ENCODE assay signal across 9 mouse cellular contexts in the genomic region with DNA sequence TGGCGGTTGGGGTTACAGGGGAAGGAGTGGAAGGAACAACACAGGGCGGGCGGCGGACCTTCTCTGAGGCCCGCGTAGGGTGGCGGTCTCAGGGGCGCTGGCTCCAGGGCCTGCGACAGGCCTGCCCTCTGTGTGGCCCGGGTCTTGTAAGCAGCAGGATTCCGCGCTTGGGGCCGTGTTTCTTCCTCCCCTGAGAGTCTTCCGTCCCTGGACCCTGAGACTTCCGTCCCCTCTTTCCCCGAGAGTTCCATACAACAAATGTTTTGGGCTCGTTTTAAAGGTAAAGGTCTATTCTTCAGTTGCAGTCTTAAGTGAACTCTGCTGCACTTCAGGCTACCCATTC. TPM values are rescaled to one million over a fixed set of nuclear protein-coding genes. Genes with fewer than 3 reads are reported as not detected.
DNase-seq lines count a peak whose midpoint lies in the region; ATAC-seq and TF ChIP-seq lines count a peak whose summit lies in the region.
"Had no signal": no experiment of that assay in that cellular context is flagged by ENCODE, and none has a peak within 500 bp of the region (broad histone marks: within the 10 kb centered on the region; RNA-seq: fewer than 3 reads in every experiment).

No protein-coding gene starts in this region.

- in situ Hi-C loops in CH12.LX (cut with MboI; ENCODE audit: low pct_ligation_motif_present, low pct_unique_long_range_greater_than_20kb, low sequenced_read_pairs) = no loop called here

- WGBS in forebrain, embryonic 13.5 days = 0% methylated on average over 11 of the region's 17 CpGs
- 0% methylated on average over 17 of the region's 17 CpGs for WGBS in liver, embryonic 15.5 days (ENCODE audit: insufficient replicate concordance)

- peaks cover 12% of the 10 kb centered on the region for H3K79me2 ChIP-seq in CH12.LX (replicated peaks; ENCODE audit: control insufficient read depth, extremely low read depth, insufficient read depth, poor library complexity, severe bottlenecking)

- intact Hi-C loops in gastrocnemius, adult 2 months (cut with DNase I) = loop anchor here (5.0 kb wide), 1 partner anchor 59 kb away; no protein-coding TSS in a partner anchor
- intact Hi-C loops in gastrocnemius, postnatal 36 days (cut with DNase I) = loop anchor here (5.0 kb wide), 1 partner anchor 184 kb away; no protein-coding TSS in a partner anchor
- intact Hi-C loops in left cerebral cortex, postnatal 4 days (cut with DNase I) = no loop called here

- H3K9me3 ChIP-seq in CH12.LX (replicated peaks; ENCODE audit: low read length) = no peaks in the 10 kb centered on the region
- H3K9me3 ChIP-seq in forebrain, embryonic 13.5 days (replicated peaks) = no peaks in the 10 kb centered on the region
- no peaks in the 10 kb centered on the region for H3K9me3 ChIP-seq in liver, embryonic 15.5 days (replicated peaks)

- TF ChIP-seq RAD21 in CH12.LX (IDR thresholded peaks at IDR 0.05; ENCODE audit: low read depth, low read length) = no peak

- TF ChIP-seq CTCF in gastrocnemius, adult 2 months (IDR thresholded peaks at IDR 0.05) = no peak
- no peak for TF ChIP-seq CTCF in CH12.LX (conservative IDR thresholded peaks at IDR 0.05 in 1 of 2, IDR thresholded peaks at IDR 0.05 in 1 of 2; ENCODE audit: low read depth in 2 of 2, low read length in 2 of 2)

- no peak for TF ChIP-seq EP300 in CH12.LX (IDR thresholded peaks at IDR 0.05; ENCODE audit: low read length)

- peak overlapping the region; percentile 96 for H3K27ac ChIP-seq in gastrocnemius, adult 2 months
- peak overlapping the region; percentile 31; the same call in 1 of the 2 replicates for H3K27ac ChIP-seq in CH12.LX (ENCODE audit: insufficient read depth, low read depth)
- H3K27ac ChIP-seq in forebrain, embryonic 13.5 days = peak overlapping the region; percentile 78
- H3K27ac ChIP-seq in liver, embryonic 15.5 days (replicated peaks) = peak overlapping the region; percentile 90

- no peak for DNase-seq in gastrocnemius, adult 2 months
- no peak for DNase-seq in gastrocnemius, postnatal 36 days
- DNase-seq in CH12.LX (ENCODE audit: extremely low read depth) = no peak
- DNase-seq in left cerebral cortex, postnatal 4 days = no peak
- no peak for DNase-seq in cerebellum, postnatal 10 days
- DNase-seq in ovary, postnatal 10 days (ENCODE audit: low spot score) = no peak

- H3K36me3 ChIP-seq in CH12.LX (replicated peaks in 1 of 2; ENCODE audit: control insufficient read depth in 1 of 2, insufficient read depth in 1 of 2, low read length in 1 of 2) = peaks cover 28 to 36% of the 10 kb centered on the region in 2 experiments
- H3K36me3 ChIP-seq in forebrain, embryonic 13.5 days (ENCODE audit: poor library complexity, severe bottlenecking) = peaks cover 31% of the 10 kb centered on the region
- peaks cover 31% of the 10 kb centered on the region for H3K36me3 ChIP-seq in liver, embryonic 15.5 days (replicated peaks)

- dilution Hi-C loops in CH12.LX (cut with MboI; ENCODE audit: extremely low pct_ligation_motif_present, extremely low pct_unique_long_range_greater_than_20kb, low sequenced_read_pairs) = no loop called here

- no peak for TF ChIP-seq POLR2A in CH12.LX (IDR thresholded peaks at IDR 0.05; ENCODE audit: low read depth, low read length)

- peak overlapping the region; percentile 74 for H3K4me3 ChIP-seq in gastrocnemius, adult 2 months
- peak overlapping the region; percentile 66 to 82 (median 68) for H3K4me3 ChIP-seq in CH12.LX (replicated peaks in 1 of 3; ENCODE audit: low read depth in 2 of 3, low read length in 2 of 3, poor library complexity in 1 of 3)
- peak overlapping the region; percentile 84 for H3K4me3 ChIP-seq in forebrain, embryonic 13.5 days
- H3K4me3 ChIP-seq in liver, embryonic 15.5 days (replicated peaks) = peak overlapping the region; percentile 83

- peak overlapping the region; percentile 19; the same call in 1 of the 2 replicates for H3K4me2 ChIP-seq in CH12.LX (ENCODE audit: insufficient read depth, low read depth, poor library complexity, severe bottlenecking)
- H3K4me2 ChIP-seq in forebrain, embryonic 13.5 days = peak overlapping the region; percentile 80
- H3K4me2 ChIP-seq in liver, embryonic 15.5 days = peak overlapping the region; percentile 80

- peaks cover 0 to 33% of the 10 kb centered on the region in 2 experiments; a peak in 2 of 4 replicates for H3K4me1 ChIP-seq in CH12.LX (ENCODE audit: control insufficient read depth in 1 of 2, insufficient read depth in 2 of 2)
- H3K4me1 ChIP-seq in forebrain, embryonic 13.5 days = peaks cover 9% of the 10 kb centered on the region
- peaks cover 27% of the 10 kb centered on the region for H3K4me1 ChIP-seq in liver, embryonic 15.5 days (replicated peaks)

- no peaks in the 10 kb centered on the region for H3K27me3 ChIP-seq in CH12.LX (replicated peaks)
- H3K27me3 ChIP-seq in forebrain, embryonic 13.5 days = no peaks in the 10 kb centered on the region
- no peaks in the 10 kb centered on the region for H3K27me3 ChIP-seq in liver, embryonic 15.5 days

- ATAC-seq in forebrain, embryonic 13.5 days = no peak; the same call in 1 of the 2 replicates
- ATAC-seq in liver, embryonic 15.5 days (ENCODE audit: insufficient read depth) = peak; percentile 83

- peak overlapping the region; percentile 72 for H3K9ac ChIP-seq in CH12.LX (ENCODE audit: insufficient read depth, low read depth)
- H3K9ac ChIP-seq in forebrain, embryonic 13.5 days = peak overlapping the region; percentile 91
- peak overlapping the region; percentile 91 for H3K9ac ChIP-seq in liver, embryonic 15.5 days

TF ChIP-seq in CH12.LX, 34 proteins besides CTCF, POLR2A, EP300 and RAD21 (continues in another document):
- no peak for TF ChIP-seq MAZ (IDR thresholded peaks at IDR 0.05; ENCODE audit: low read depth, low read length)
- peak; percentile 63 for TF ChIP-seq UBTF (IDR thresholded peaks at IDR 0.05; ENCODE audit: low read depth, low read length)
- no peak for TF ChIP-seq ZNF384 (IDR thresholded peaks at IDR 0.05; ENCODE audit: low read depth, low read length)
- TF ChIP-seq MEF2A (IDR thresholded peaks at IDR 0.05; ENCODE audit: borderline replicate concordance, low read depth, low read length) = no peak
- TF ChIP-seq HCFC1 (IDR thresholded peaks at IDR 0.05; ENCODE audit: low read depth, low read length) = 0 out of 2 replicates have a peak, but pooled peaks have one; percentile 27
- no peak for TF ChIP-seq NELFE (IDR thresholded peaks at IDR 0.05; ENCODE audit: low read depth, low read length)
- no peak for TF ChIP-seq NRF1 (IDR thresholded peaks at IDR 0.05; ENCODE audit: low read depth, low read length)
- TF ChIP-seq E2F4 (IDR thresholded peaks at IDR 0.05; ENCODE audit: insufficient replicate concordance, low read depth, low read length) = no peak
- 0 out of 2 replicates have a peak, but pooled peaks have one; percentile 4 for TF ChIP-seq KAT2A (IDR thresholded peaks at IDR 0.05; ENCODE audit: insufficient replicate concordance, low read length)
- TF ChIP-seq MAX (IDR thresholded peaks at IDR 0.05; ENCODE audit: low read length) = 0 out of 2 replicates have a peak, but pooled peaks have one; percentile 5
- peak; percentile 9; the same call in 1 of the 2 replicates for TF ChIP-seq ZMIZ1 (IDR thresholded peaks at IDR 0.05; ENCODE audit: low read depth, low read length)
- TF ChIP-seq MYC (IDR thresholded peaks at IDR 0.05; ENCODE audit: low read depth, low read length) = no peak
- peak; percentile 2; the same call in 1 of the 2 replicates for TF ChIP-seq TBP (conservative IDR thresholded peaks at IDR 0.05; ENCODE audit: low read depth, low read length)
- TF ChIP-seq RCOR1 (conservative IDR thresholded peaks at IDR 0.05; ENCODE audit: low read depth, low read length) = no peak
- TF ChIP-seq SIN3A (IDR thresholded peaks at IDR 0.05; ENCODE audit: low read length) = no peak; the same call in none of the 2 replicates
- no peak for TF ChIP-seq ZKSCAN1 (IDR thresholded peaks at IDR 0.05; ENCODE audit: borderline replicate concordance, low read depth, low read length)
- TF ChIP-seq TCF12 (IDR thresholded peaks at IDR 0.05; ENCODE audit: low read depth, low read length) = no peak
- no peak for TF ChIP-seq ZC3H11A (IDR thresholded peaks at IDR 0.05; ENCODE audit: low read depth, low read length)
- TF ChIP-seq BHLHE40 (IDR thresholded peaks at IDR 0.05; ENCODE audit: low read depth, low read length) = no peak
- no peak for TF ChIP-seq SMC3 (IDR thresholded peaks at IDR 0.05; ENCODE audit: low read depth, low read length)
- no peak for TF ChIP-seq IRF4 (IDR thresholded peaks at IDR 0.05; ENCODE audit: low read depth, low read length)
- no peak for TF ChIP-seq JUND (conservative IDR thresholded peaks at IDR 0.05; ENCODE audit: low read depth, low read length)
- TF ChIP-seq POLR2AphosphoS2 (IDR thresholded peaks at IDR 0.05; ENCODE audit: low read depth, low read length) = no peak
- no peak for TF ChIP-seq PAX5 (IDR thresholded peaks at IDR 0.05; ENCODE audit: low read length)
- no peak for TF ChIP-seq CHD1 (IDR thresholded peaks at IDR 0.05; ENCODE audit: low read depth, low read length)
- no peak for TF ChIP-seq GABPA (IDR thresholded peaks at IDR 0.05; ENCODE audit: insufficient replicate concordance, low read depth, low read length)
- no peak for TF ChIP-seq USF2 (conservative IDR thresholded peaks at IDR 0.05; ENCODE audit: low read depth, low read length)
- TF ChIP-seq ELF1 (IDR thresholded peaks at IDR 0.05; ENCODE audit: low read depth, low read length) = no peak
- no peak for TF ChIP-seq JUN (IDR thresholded peaks at IDR 0.05; ENCODE audit: insufficient read depth, low read depth, low read length)
- TF ChIP-seq ETS1 (conservative IDR thresholded peaks at IDR 0.05; ENCODE audit: low read depth, low read length) = no peak

RNA-seq across cellular contexts. Expression of a gene that starts 0.2 kb away (rescaled TPM):
- total RNA-seq in gastrocnemius, adult 2 months (2021) = 10 to 100 TPM; 16.9 to 17.5 TPM
- total RNA-seq in gastrocnemius, postnatal 36 days (2021) = 10 to 100 TPM; 16.0 to 16.3 TPM
- total RNA-seq in CH12.LX (2012; rRNA removed) (30.1 and 38.2 TPM in 2 replicates), CH12.LX (2014; rRNA removed) (51.9 and 52.9 TPM in 2 replicates)
- 55.8 and 58.2 TPM in 2 replicates for polyA plus RNA-seq in CH12.LX (2012; ENCODE audit: insufficient read length, low read depth)
- polyA plus RNA-seq in forebrain, embryonic 13.5 days (2015; fragmentation: Nextera tagmentation; extraction: Ambion mirVana) = 50.4 and 57.4 TPM in 2 replicates
- polyA plus RNA-seq in liver, embryonic 15.5 days (2015; fragmentation: Nextera tagmentation; extraction: Ambion mirVana) = 20.8 and 21.0 TPM in 2 replicates
- total RNA-seq in left cerebral cortex, postnatal 4 days (2021) = 10 to 100 TPM; 22.1 to 24.2 TPM

RNA-seq across cellular contexts. Expression of a gene that starts 9.5 kb away (rescaled TPM):
- not detected for total RNA-seq in gastrocnemius, adult 2 months (2021)
- under 1 TPM in 1 of 2 experiments, not detected in 1; 0.05 TPM for total RNA-seq in gastrocnemius, postnatal 36 days (2021)
- total RNA-seq in CH12.LX (2012; rRNA removed) = under 0.01 and 0.04 TPM in 2 replicates
- total RNA-seq in CH12.LX (2014; rRNA removed) = not detected in 2 replicates
- 0.05 and 0.11 TPM in 2 replicates for polyA plus RNA-seq in CH12.LX (2012; ENCODE audit: insufficient read length, low read depth)
- polyA plus RNA-seq in forebrain, embryonic 13.5 days (2015; fragmentation: Nextera tagmentation; extraction: Ambion mirVana) = 0.05 and 0.08 TPM in 2 replicates
- polyA plus RNA-seq in liver, embryonic 15.5 days (2015; fragmentation: Nextera tagmentation; extraction: Ambion mirVana) = 0.05 and 0.06 TPM in 2 replicates
- total RNA-seq in left cerebral cortex, postnatal 4 days (2021) = under 1 TPM; 0.14 to 0.26 TPM
- total RNA-seq: hematopoietic stem cell, adult 5-6 weeks had no signal

Comparison
In these comparisons a context has a peak if more than half of its experiments do, and no peak if none do; other contexts are left out.
1. H3K27ac ChIP-seq: peak in every context shown above with its lines; median percentile 96 in gastrocnemius, adult 2 months; 90 in liver, embryonic 15.5 days; 78 in forebrain, embryonic 13.5 days; 31 in CH12.LX.
2. H3K4me2 ChIP-seq: peak in every context shown above with its lines; median percentile 80 in forebrain, embryonic 13.5 days; 80 in liver, embryonic 15.5 days; 19 in CH12.LX.